Mouse (Mus musculus) cortical plate, adult 2 months (tissue): ENCODE measurements around the gene Slfnl1.

ENCODE experiments used
- CTCF ChIP-seq: fragments of 200-500 bp; IDR thresholded peaks from 2 replicates; pipeline ENCODE4 v1.5.1; 2011; ENCODE audit warnings: mild to moderate bottlenecking, control low read depth, low read length; ENCODE audit not compliant: insufficient read depth; ENCODE audit errors: extremely low read depth
- POLR2A ChIP-seq: fragments of 200-500 bp; IDR thresholded peaks from 2 replicates; pipeline ENCODE4 v1.6.1; 2011; ENCODE audit warnings: mild to moderate bottlenecking, low read length, control low read depth; ENCODE audit not compliant: insufficient read depth; ENCODE audit errors: extremely low read depth

GRCm38 (mm10) chr4:120556592-120556991 is 24.6 kb downstream of the Slfnl1 start:
- no peak for TF ChIP-seq CTCF
- TF ChIP-seq POLR2A, result no peak
